Mouse (Mus musculus): ENCODE data around the gene Zcchc17. TPM values are rescaled to one million over a fixed set of nuclear protein-coding genes. Genes with fewer than 3 reads are reported as not detected.
A peak's percentile ranks its signal among the peaks of the same experiment; 100 is the strongest.

Zcchc17 gene
- 52.1 and 52.9 TPM in 2 replicates for polyA plus RNA-seq (2016; fragmentation: Nextera tagmentation; extraction: Ambion mirVana)

GRCm38 (mm10) chr4:130359486-130360237, at the start of gene Zcchc17, which contains the start of gene Snrnp40:
Zcchc17 (minus strand) TSS chr4:130359943.
Snrnp40 (plus strand) TSS chr4:130360132.
- peak; percentile 95 for ATAC-seq
- H3K9me3 ChIP-seq (replicated peaks): no peaks in the 10 kb centered on the region
- 2% methylated on average over 49 of the region's 49 CpGs for WGBS (ENCODE audit: insufficient replicate concordance)
- H3K4me2 ChIP-seq: peak within 1 kb of the TSS; percentile 89
- H3K9ac ChIP-seq: peak within 1 kb of the TSS; percentile 87
- H3K4me3 ChIP-seq: peak within 1 kb of the TSS; percentile 78
- peaks cover 29% of the 10 kb centered on the region for H3K4me1 ChIP-seq
- no peaks in the 10 kb centered on the region for H3K27me3 ChIP-seq (replicated peaks)
- H3K27ac ChIP-seq: peak within 1 kb of the TSS; percentile 93
- H3K36me3 ChIP-seq: peaks cover 42% of the 10 kb centered on the region

GRCm38 (mm10) chr4:130391265-130391664, 31.5 kb upstream of the Zcchc17 start:
- H3K9ac ChIP-seq: no peak overlapping the region
- H3K4me1 ChIP-seq: no peaks in the 10 kb centered on the region
- no peak overlapping the region for H3K4me2 ChIP-seq
- peaks cover 51% of the 10 kb centered on the region for H3K36me3 ChIP-seq
- WGBS (ENCODE audit: insufficient replicate concordance): 72% methylated on average over 3 of the region's 3 CpGs
- H3K9me3 ChIP-seq (replicated peaks): no peaks in the 10 kb centered on the region
- no peak overlapping the region for H3K4me3 ChIP-seq
- no peak overlapping the region for H3K27ac ChIP-seq
- ATAC-seq: no peak
- H3K27me3 ChIP-seq (replicated peaks): no peaks in the 10 kb centered on the region

- no peak overlapping the region for H3K27ac ChIP-seq
- H3K4me2 ChIP-seq: no peak overlapping the region
- H3K27me3 ChIP-seq (replicated peaks): no peaks in the 10 kb centered on the region
- WGBS (ENCODE audit: insufficient replicate concordance): 75% methylated on average over 7 of the region's 7 CpGs
- H3K4me1 ChIP-seq: no peaks in the 10 kb centered on the region
- H3K4me3 ChIP-seq: no peak overlapping the region
- no peak for ATAC-seq
- H3K9me3 ChIP-seq (replicated peaks): no peaks in the 10 kb centered on the region
- H3K9ac ChIP-seq: no peak overlapping the region
- H3K36me3 ChIP-seq: peaks cover 63% of the 10 kb centered on the region
These were observed 30.2 kb upstream of the Zcchc17 start for GRCm38 (mm10) chr4:130389927-130390326.

- no peak for ATAC-seq
- Histone ChIP-seq H3K4me3 (no peak overlapping the region), H3K4me2 (no peak overlapping the region), H3K27ac (no peak overlapping the region), H3K9me3 (replicated peaks) (no peaks in the 10 kb centered on the region), H3K36me3 (peaks cover 67% of the 10 kb centered on the region), H3K27me3 (replicated peaks) (no peaks in the 10 kb centered on the region), H3K4me1 (no peaks in the 10 kb centered on the region), H3K9ac (no peak overlapping the region)
- WGBS (ENCODE audit: insufficient replicate concordance): 90% methylated on average over 6 of the region's 6 CpGs
These were observed 29.8 kb upstream of the Zcchc17 start for GRCm38 (mm10) chr4:130389496-130389895.

- Histone ChIP-seq H3K4me2 (no peak overlapping the region), H3K27ac (no peak overlapping the region), H3K9ac (no peak overlapping the region), H3K4me1 (no peaks in the 10 kb centered on the region), H3K27me3 (replicated peaks) (no peaks in the 10 kb centered on the region), H3K36me3 (peaks cover 89% of the 10 kb centered on the region), H3K9me3 (replicated peaks) (no peaks in the 10 kb centered on the region), H3K4me3 (no peak overlapping the region)
- WGBS (ENCODE audit: insufficient replicate concordance): 74% methylated on average over 3 of the region's 3 CpGs
- ATAC-seq: no peak
These were observed 27.5 kb upstream of the Zcchc17 start for GRCm38 (mm10) chr4:130387256-130387655.

GRCm38 (mm10) chr4:130380418-130380817, 20.7 kb upstream of the Zcchc17 start:
- no peak overlapping the region for H3K4me3 ChIP-seq
- no peak overlapping the region for H3K9ac ChIP-seq
- 80% methylated on average over 2 of the region's 2 CpGs for WGBS (ENCODE audit: insufficient replicate concordance)
- no peaks in the 10 kb centered on the region for H3K27me3 ChIP-seq (replicated peaks)
- no peak for ATAC-seq
- no peaks in the 10 kb centered on the region for H3K9me3 ChIP-seq (replicated peaks)
- H3K27ac ChIP-seq: no peak overlapping the region
- H3K36me3 ChIP-seq: peaks cover 97% of the 10 kb centered on the region
- no peaks in the 10 kb centered on the region for H3K4me1 ChIP-seq
- no peak overlapping the region for H3K4me2 ChIP-seq

- Histone ChIP-seq H3K9ac (no peak overlapping the region), H3K27ac (no peak overlapping the region), H3K36me3 (peaks cover 97% of the 10 kb centered on the region), H3K9me3 (replicated peaks) (no peaks in the 10 kb centered on the region), H3K27me3 (replicated peaks) (no peaks in the 10 kb centered on the region), H3K4me3 (no peak overlapping the region), H3K4me1 (no peaks in the 10 kb centered on the region), H3K4me2 (no peak overlapping the region)
- WGBS (ENCODE audit: insufficient replicate concordance): 90% methylated on average over 2 of the region's 2 CpGs
- ATAC-seq: no peak
These were observed 19.4 kb upstream of the Zcchc17 start for GRCm38 (mm10) chr4:130379181-130379580.

GRCm38 (mm10) chr4:130377500-130377899, 17.8 kb upstream of the Zcchc17 start:
- Histone ChIP-seq H3K4me2 (no peak overlapping the region), H3K4me1 (no peaks in the 10 kb centered on the region), H3K9ac (no peak overlapping the region), H3K36me3 (peaks cover 97% of the 10 kb centered on the region), H3K9me3 (replicated peaks) (no peaks in the 10 kb centered on the region), H3K27ac (no peak overlapping the region), H3K27me3 (replicated peaks) (no peaks in the 10 kb centered on the region), H3K4me3 (no peak overlapping the region)
- no peak for ATAC-seq
- WGBS (ENCODE audit: insufficient replicate concordance): 78% methylated on average over 4 of the region's 4 CpGs

GRCm38 (mm10) chr4:130376675-130377074, 16.9 kb upstream of the Zcchc17 start:
- Histone ChIP-seq H3K4me1 (no peaks in the 10 kb centered on the region), H3K36me3 (peaks cover 96% of the 10 kb centered on the region), H3K4me3 (no peak overlapping the region), H3K27ac (no peak overlapping the region), H3K27me3 (replicated peaks) (no peaks in the 10 kb centered on the region), H3K4me2 (no peak overlapping the region), H3K9ac (no peak overlapping the region), H3K9me3 (replicated peaks) (no peaks in the 10 kb centered on the region)
- WGBS (ENCODE audit: insufficient replicate concordance): 85% methylated on average over 4 of the region's 4 CpGs
- ATAC-seq: no peak

GRCm38 (mm10) chr4:130360238-130360590, 471 bp upstream of the Zcchc17 start:
- WGBS (ENCODE audit: insufficient replicate concordance): under 1% methylated on average over 19 of the region's 19 CpGs
- H3K4me1 ChIP-seq: peaks cover 29% of the 10 kb centered on the region
- H3K27ac ChIP-seq: peak overlapping the region; percentile 79
- H3K9ac ChIP-seq: peak overlapping the region; percentile 80
- H3K27me3 ChIP-seq (replicated peaks): no peaks in the 10 kb centered on the region
- ATAC-seq: no peak
- peak overlapping the region; percentile 78 for H3K4me3 ChIP-seq
- H3K36me3 ChIP-seq: peaks cover 47% of the 10 kb centered on the region
- H3K9me3 ChIP-seq (replicated peaks): no peaks in the 10 kb centered on the region
- peak overlapping the region; percentile 76 for H3K4me2 ChIP-seq

GRCm38 (mm10) chr4:130357946-130358345, 1.8 kb downstream of the Zcchc17 start:
- ATAC-seq: no peak
- H3K9me3 ChIP-seq (replicated peaks): no peaks in the 10 kb centered on the region
- H3K4me3 ChIP-seq: no peak overlapping the region
- no peaks in the 10 kb centered on the region for H3K27me3 ChIP-seq (replicated peaks)
- H3K36me3 ChIP-seq: peaks cover 40% of the 10 kb centered on the region
- H3K4me1 ChIP-seq: peaks cover 29% of the 10 kb centered on the region
- peak overlapping the region; percentile 93; the same call in 1 of the 2 replicates for H3K27ac ChIP-seq
- H3K4me2 ChIP-seq: peak overlapping the region; percentile 89
- no peak overlapping the region; the same call in 1 of the 2 replicates for H3K9ac ChIP-seq

- Histone ChIP-seq H3K4me3 (no peak overlapping the region), H3K27ac (no peak overlapping the region), H3K9me3 (replicated peaks) (peaks cover 3% of the 10 kb centered on the region; the same call in 1 of the 2 replicates), H3K4me1 (peaks cover 19% of the 10 kb centered on the region), H3K9ac (no peak overlapping the region), H3K4me2 (no peak overlapping the region), H3K27me3 (replicated peaks) (no peaks in the 10 kb centered on the region), H3K36me3 (peaks cover 83% of the 10 kb centered on the region)
- 86% methylated on average over 7 of the region's 7 CpGs for WGBS (ENCODE audit: insufficient replicate concordance)
- no peak for ATAC-seq
These were observed 7.2 kb downstream of the Zcchc17 start for GRCm38 (mm10) chr4:130352588-130352987.
